Mouse (Mus musculus) layer of hippocampus, postnatal 14 days (tissue): Measurements from ENCODE around the gene Ubqln2. TPM values are rescaled to one million over a fixed set of nuclear protein-coding genes. Genes with fewer than 3 reads are reported as not detected.

Experiments used
- DNase-seq, 2 experiments: peaks; one replicate each; pipeline ENCODE4 v3.0.0; 2021 to 2022; ENCODE audit warnings: low spot score in 2 of 2, mixed read lengths in 1 of 2
- long read RNA-seq, 2 experiments: library from polyadenylated mRNA; stranded (forward); transcript quantifications; one replicate each; pipeline ENCODE4 v2.0.0; 2021
- total RNA-seq, 2 experiments: library from RNA; stranded (reverse); gene quantifications; 2 replicates each; pipeline ENCODE4 v1.2.3; 2021

Ubqln2 gene
- 100 to 1,000 TPM; 254 to 256 TPM for total RNA-seq
- long read RNA-seq, experiment 1, transcript Ubqln2-201 (1 exons, 3,344 nt) = major isoform, 75 of 75 reads
- long read RNA-seq, experiment 1, partial matches to known transcripts = 0 of 75 reads
- long read RNA-seq, experiment 1, other reads (novel, unspliced or antisense) = 0 of 75 reads
- long read RNA-seq, experiment 2, transcript Ubqln2-201 (1 exons, 3,344 nt) = major isoform, 75 of 75 reads
- long read RNA-seq, experiment 2, partial matches to known transcripts = 0 of 75 reads
- long read RNA-seq, experiment 2, other reads (novel, unspliced or antisense) = 0 of 75 reads

- peak; percentile 71 to 80 for DNase-seq
These were observed at the start of gene Ubqln2 for GRCm38 (mm10) chrX:153497688-153498516. Gene Ubqln2 (plus strand): TSS chrX:153498227.

GRCm38 (mm10) chrX:153451946-153452345, 46.1 kb upstream of the Ubqln2 start:
- no peak for DNase-seq

DNA sequence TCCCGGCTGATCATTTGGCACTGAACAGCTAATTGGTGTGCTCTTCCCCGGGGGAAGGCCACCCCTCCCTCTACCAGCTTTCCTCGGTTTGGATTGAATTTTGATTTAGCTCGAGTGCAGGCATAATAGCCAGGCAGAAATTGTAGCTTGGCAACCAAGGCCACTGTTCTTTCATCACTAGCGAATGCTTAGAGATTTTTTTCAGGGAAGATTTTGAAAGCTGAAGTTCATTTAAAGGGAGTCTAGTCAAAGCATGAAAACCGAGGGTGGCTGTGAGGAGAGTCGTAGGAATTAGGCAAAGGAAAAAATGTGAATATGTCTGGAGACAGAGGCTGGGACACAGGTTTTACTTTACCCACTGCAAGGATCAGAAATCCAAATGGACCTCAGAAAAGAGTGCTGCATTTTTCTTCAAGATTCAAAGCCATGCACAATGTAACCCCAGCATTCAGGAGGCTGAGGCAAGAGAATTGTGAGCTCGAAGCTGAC, 21.2 kb upstream of the Ubqln2 start:
- peak; percentile 4 to 18 for DNase-seq

DNA sequence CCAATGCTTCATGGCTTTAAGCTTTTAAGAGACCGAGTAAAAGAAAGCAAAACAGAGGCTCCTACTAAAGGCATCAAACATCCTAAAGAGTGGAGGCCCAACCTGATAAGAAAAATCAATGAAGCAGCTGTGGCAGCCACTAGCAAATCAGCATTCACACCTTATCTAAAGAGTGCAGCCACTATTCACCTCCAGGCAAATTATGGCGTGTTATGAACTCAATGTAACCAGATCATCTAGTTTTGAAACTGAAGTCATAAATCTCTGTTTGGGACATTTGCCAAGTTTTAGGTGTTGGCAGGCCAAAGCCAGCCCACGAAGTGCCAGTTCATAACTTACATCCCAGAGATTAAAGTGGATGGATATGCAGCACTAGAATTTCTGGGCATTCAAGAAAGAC, 5.7 kb upstream of the Ubqln2 start:
- no peak for DNase-seq

- DNase-seq = peak in 1 of 2 experiments; percentile 21
These were observed 752 bp downstream of the Ubqln2 start for GRCm38 (mm10) chrX:153498665-153499293.

- DNase-seq = peak in 1 of 2 experiments; percentile 37
These were observed 1.4 kb downstream of the Ubqln2 start for GRCm38 (mm10) chrX:153499294-153500046.

- DNase-seq = peak in 1 of 2 experiments; percentile 21
These were observed 2.0 kb downstream of the Ubqln2 start for GRCm38 (mm10) chrX:153500047-153500345.

DNA sequence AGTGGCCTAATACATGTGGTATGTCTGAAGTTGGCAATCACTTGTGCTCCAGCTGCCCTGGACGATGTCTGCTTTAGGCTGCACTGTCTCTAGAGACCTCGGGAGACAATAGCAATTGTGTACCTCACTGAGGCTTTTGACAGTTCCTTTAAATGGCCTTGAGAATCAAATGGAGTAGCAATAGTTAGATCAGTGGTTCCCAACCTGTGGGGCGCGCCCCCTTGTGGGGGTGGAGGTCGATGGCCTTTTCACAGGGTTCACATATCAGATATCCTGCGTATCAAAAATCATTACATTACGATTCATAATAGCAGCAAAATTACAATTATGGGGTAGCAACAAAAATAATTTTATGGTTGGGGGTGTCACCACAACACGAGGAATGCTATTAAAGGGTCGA, 7.9 kb downstream of the Ubqln2 start:
- DNase-seq = peak in 1 of 2 experiments; percentile 17

DNA sequence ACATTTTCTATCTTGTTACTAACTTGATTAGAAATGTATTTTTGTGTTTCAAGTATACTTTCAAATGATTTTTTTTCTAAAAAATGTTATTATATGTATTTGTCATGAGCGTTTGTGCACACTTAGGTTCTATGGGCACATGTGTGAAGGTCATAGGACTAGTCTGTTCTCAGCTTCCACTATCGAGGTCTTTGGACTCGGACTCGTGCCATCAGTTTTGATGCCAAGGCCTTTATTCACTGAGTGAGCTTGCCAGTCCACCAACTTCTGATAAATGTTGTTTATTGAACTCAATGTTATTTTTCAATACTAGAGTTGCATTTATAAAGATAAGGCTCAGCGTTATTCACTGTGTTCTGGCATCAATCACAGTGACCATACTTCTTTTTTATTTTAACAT, 17.5 kb downstream of the Ubqln2 start:
- no peak for DNase-seq

GRCm38 (mm10) chrX:153528399-153528798, 30.4 kb downstream of the Ubqln2 start:
- DNase-seq = no peak

Other genes with a start within 250 kb of the Ubqln2 start
- not detected for gene Cypt3, start 60.4 kb downstream of the Ubqln2 start, total RNA-seq
- gene Kctd12b, start 198.2 kb downstream of the Ubqln2 start, total RNA-seq = 1 to 10 TPM; 5.2 to 6.5 TPM
- 10 to 100 TPM; 55.1 to 57.9 TPM for gene Nbdy, start 225.4 kb downstream of the Ubqln2 start, total RNA-seq